Mouse (Mus musculus) CH12.LX (cell line): Measurements from ENCODE around the gene Tnxb. TPM values are rescaled to one million over a fixed set of nuclear protein-coding genes. Genes with fewer than 3 reads are reported as not detected.

Experiments
- DNase-seq: peaks from one replicate; pipeline ENCODE4 v3.0.0-alpha.2; 2013; ENCODE audit errors: extremely low read depth
- H3K27ac ChIP-seq: 2 replicates; pipeline ENCODE4 v1.5.1; 2012; ENCODE audit warnings: low read depth, mild to moderate bottlenecking, control low read depth, moderate library complexity; ENCODE audit not compliant: insufficient read depth
- H3K27me3 ChIP-seq: replicated peaks from 2 replicates; pipeline ENCODE3; 2012; ENCODE audit warnings: inconsistent platforms
- H3K36me3 ChIP-seq, 2 experiments: replicated peaks in 1 of 2; 2 replicates each; pipeline versions ENCODE3 to v1.6.1; 2012; ENCODE audit warnings: inconsistent platforms in 1 of 2, low read length in 1 of 2, mild to moderate bottlenecking in 1 of 2, mixed read lengths in 1 of 2, moderate library complexity in 1 of 2; ENCODE audit not compliant: control insufficient read depth in 1 of 2, insufficient read depth in 1 of 2
- H3K4me1 ChIP-seq, 2 experiments: 2 replicates each; pipeline ENCODE4 v1.6.1; 2012; ENCODE audit warnings: inconsistent platforms in 1 of 2, moderate library complexity in 1 of 2; ENCODE audit not compliant: insufficient read depth in 2 of 2, control insufficient read depth in 1 of 2
- H3K4me2 ChIP-seq: 2 replicates; pipeline ENCODE4 v1.6.1; 2012; ENCODE audit warnings: low read depth, mild to moderate bottlenecking, control low read depth; ENCODE audit not compliant: poor library complexity, insufficient read depth, severe bottlenecking
- H3K4me3 ChIP-seq, 3 experiments: fragments of 150-350 bp in 1 of 3; sonication (generic) in 1 of 3; replicated peaks in 1 of 3; 2 replicates each; pipeline versions ENCODE3 to v1.5.1; 2011 to 2012; ENCODE audit warnings: low read depth in 2 of 3, low read length in 2 of 3, mild to moderate bottlenecking in 2 of 3, moderate library complexity in 2 of 3, control low read depth in 1 of 3, improper control_type of control experiment in 1 of 3, inconsistent platforms in 1 of 3, mixed read lengths in 1 of 3; ENCODE audit not compliant: poor library complexity in 1 of 3
- H3K79me2 ChIP-seq: replicated peaks from 2 replicates; pipeline ENCODE4 v1.6.1; 2012; ENCODE audit warnings: mild to moderate bottlenecking, moderate library complexity; ENCODE audit not compliant: control insufficient read depth, poor library complexity, insufficient read depth, severe bottlenecking; ENCODE audit errors: extremely low read depth
- H3K9ac ChIP-seq: 2 replicates; pipeline ENCODE4 v1.6.1; 2012; ENCODE audit warnings: low read depth, mild to moderate bottlenecking, control low read depth, moderate library complexity; ENCODE audit not compliant: insufficient read depth
- H3K9me3 ChIP-seq: replicated peaks from 2 replicates; pipeline ENCODE3; 2012; ENCODE audit warnings: low read length, inconsistent platforms, mixed read lengths
- BHLHE40 ChIP-seq: IDR thresholded peaks from 2 replicates; pipeline ENCODE4 v1.6.1; 2011; ENCODE audit warnings: mild to moderate bottlenecking, low read depth, low read length, improper control_type of control experiment
- CHD1 ChIP-seq: IDR thresholded peaks from 2 replicates; pipeline ENCODE4 v1.6.1; 2012; ENCODE audit warnings: low read depth, low read length, improper control_type of control experiment, inconsistent platforms
- CHD2 ChIP-seq: IDR thresholded peaks from 2 replicates; pipeline ENCODE4 v1.6.1; 2011; ENCODE audit warnings: low read length, improper control_type of control experiment
- ELF1 ChIP-seq: IDR thresholded peaks from 2 replicates; pipeline ENCODE4 v1.6.1; 2014; ENCODE audit warnings: low read depth, mild to moderate bottlenecking, inconsistent platforms, low read length, improper control_type of control experiment
- EP300 ChIP-seq: IDR thresholded peaks from 2 replicates; pipeline ENCODE4 v1.6.1; 2011; ENCODE audit warnings: low read length, improper control_type of control experiment
- ETS1 ChIP-seq: conservative IDR thresholded peaks from 2 replicates; pipeline ENCODE4 v1.6.1; 2012; ENCODE audit warnings: low read depth, mild to moderate bottlenecking, inconsistent platforms, low read length, improper control_type of control experiment, moderate library complexity
- GABPA ChIP-seq: IDR thresholded peaks from 2 replicates; pipeline ENCODE4 v1.6.1; 2012; ENCODE audit warnings: low read depth, low read length, improper control_type of control experiment, inconsistent platforms; ENCODE audit not compliant: insufficient replicate concordance
- IRF4 ChIP-seq: IDR thresholded peaks from 2 replicates; pipeline ENCODE4 v1.6.1; 2014; ENCODE audit warnings: low read depth, mild to moderate bottlenecking, inconsistent platforms, low read length, improper control_type of control experiment
- JUN ChIP-seq: IDR thresholded peaks from 2 replicates; pipeline ENCODE4 v1.6.1; 2011; ENCODE audit warnings: low read depth, mild to moderate bottlenecking, low read length, improper control_type of control experiment, moderate library complexity; ENCODE audit not compliant: insufficient read depth
- MAX ChIP-seq: IDR thresholded peaks from 2 replicates; pipeline ENCODE4 v1.6.1; 2011; ENCODE audit warnings: low read length, improper control_type of control experiment
- MEF2A ChIP-seq: IDR thresholded peaks from 2 replicates; pipeline ENCODE4 v1.6.1; 2014; ENCODE audit warnings: low read depth, mild to moderate bottlenecking, inconsistent platforms, low read length, improper control_type of control experiment, borderline replicate concordance
- MXI1 ChIP-seq: IDR thresholded peaks from 2 replicates; pipeline ENCODE4 v1.6.1; 2011; ENCODE audit warnings: mild to moderate bottlenecking, low read depth, low read length, improper control_type of control experiment
- MYC ChIP-seq: IDR thresholded peaks from 2 replicates; pipeline ENCODE4 v1.6.1; 2011; ENCODE audit warnings: low read depth, mild to moderate bottlenecking, improper control_type of control experiment, low read length
- NRF1 ChIP-seq: IDR thresholded peaks from 2 replicates; pipeline ENCODE4 v1.6.1; 2014; ENCODE audit warnings: low read depth, mild to moderate bottlenecking, inconsistent platforms, low read length, improper control_type of control experiment, moderate library complexity
- PAX5 ChIP-seq: IDR thresholded peaks from 2 replicates; pipeline ENCODE4 v1.6.1; 2012; ENCODE audit warnings: low read length, inconsistent platforms, mixed read lengths
- POLR2A ChIP-seq: IDR thresholded peaks from 2 replicates; pipeline ENCODE4 v1.6.1; 2011; ENCODE audit warnings: low read depth, mild to moderate bottlenecking, improper control_type of control experiment, low read length
- POLR2AphosphoS2 ChIP-seq: IDR thresholded peaks from 2 replicates; pipeline ENCODE4 v1.6.1; 2011; ENCODE audit warnings: low read depth, low read length, improper control_type of control experiment
- RAD21 ChIP-seq: IDR thresholded peaks from 2 replicates; pipeline ENCODE4 v1.6.1; 2011; ENCODE audit warnings: low read depth, mild to moderate bottlenecking, low read length, improper control_type of control experiment, moderate library complexity
- RCOR1 ChIP-seq: conservative IDR thresholded peaks from 2 replicates; pipeline ENCODE4 v1.6.1; 2012; ENCODE audit warnings: low read depth, mild to moderate bottlenecking, inconsistent platforms, low read length, improper control_type of control experiment
- SIN3A ChIP-seq: IDR thresholded peaks from 2 replicates; pipeline ENCODE4 v1.6.1; 2012; ENCODE audit warnings: low read length, improper control_type of control experiment, inconsistent platforms
- SMC3 ChIP-seq: IDR thresholded peaks from 2 replicates; pipeline ENCODE4 v1.6.1; 2011; ENCODE audit warnings: low read depth, low read length, improper control_type of control experiment
- TBP ChIP-seq: conservative IDR thresholded peaks from 2 replicates; pipeline ENCODE4 v1.6.1; 2011; ENCODE audit warnings: low read depth, low read length, improper control_type of control experiment
- TCF12 ChIP-seq: IDR thresholded peaks from 2 replicates; pipeline ENCODE4 v1.6.1; 2014; ENCODE audit warnings: low read depth, mild to moderate bottlenecking, inconsistent platforms, low read length, improper control_type of control experiment
- UBTF ChIP-seq: IDR thresholded peaks from 2 replicates; pipeline ENCODE4 v1.6.1; 2012; ENCODE audit warnings: low read depth, mild to moderate bottlenecking, inconsistent platforms, low read length, improper control_type of control experiment, moderate library complexity
- ZKSCAN1 ChIP-seq: IDR thresholded peaks from 2 replicates; pipeline ENCODE4 v1.6.1; 2012; ENCODE audit warnings: low read depth, inconsistent platforms, low read length, improper control_type of control experiment, borderline replicate concordance
- ZNF384 ChIP-seq: IDR thresholded peaks from 2 replicates; pipeline ENCODE4 v1.6.1; 2012; ENCODE audit warnings: low read depth, low read length, improper control_type of control experiment, inconsistent platforms
- dilution Hi-C: fragments of 300-500 bp; cut with MboI; formaldehyde crosslinking; loops from 2 replicates; pipeline ENCODE4 v1.14.3; 2020; ENCODE audit warnings: low sequenced_read_pairs; ENCODE audit not compliant: extremely low pct_unique_long_range_greater_than_20kb, extremely low pct_ligation_motif_present
- in situ Hi-C: fragments of 300-500 bp; cut with MboI; formaldehyde crosslinking; loops from 3 replicates; pipeline ENCODE4 v1.14.3; 2019; ENCODE audit warnings: low sequenced_read_pairs, low pct_ligation_motif_present, low pct_unique_long_range_greater_than_20kb, mixed read lengths
- polyA plus RNA-seq: library from polyadenylated mRNA; unstranded; fragments of >175 nt; gene quantifications from 2 replicates; pipeline ENCODE4 v1.2.1, GENCODE M21; 2012; ENCODE audit warnings: low read depth; ENCODE audit not compliant: insufficient read length
- total RNA-seq, 2 experiments: library from RNA; depleted of rRNA; stranded (reverse); fragments of 300-350 nt in 1 of 2; fragments of >200 nt in 1 of 2; gene quantifications; 2 replicates each; pipeline ENCODE4 v1.2.3; 2012 to 2014

Gene Tnxb
- total and polyA plus RNA-seq, 3 experiments: not detected

GRCm38 (mm10) chr17:34649106-34649864, 21.1 kb upstream of the Tnxb start:
- TF ChIP-seq SIN3A: peak; percentile 60
- TF ChIP-seq ZNF384: no peak
- peak; percentile 66; the same call in 1 of the 2 replicates for TF ChIP-seq MXI1
- no peak for TF ChIP-seq POLR2A
- TF ChIP-seq BHLHE40: peak; percentile 93
- TF ChIP-seq ETS1: peak; percentile 38
- no peak for TF ChIP-seq JUN
- peak; percentile 63; the same call in 1 of the 2 replicates for TF ChIP-seq MYC
- peak; percentile 97 for TF ChIP-seq IRF4
- 0 out of 2 replicates have a peak, but pooled peaks have one; percentile 25 for TF ChIP-seq TCF12
- TF ChIP-seq PAX5: no peak
- peak; percentile 63; the same call in 1 of the 2 replicates for TF ChIP-seq RCOR1
- no peak for TF ChIP-seq SMC3
- TF ChIP-seq ELF1: no peak
- no peak for TF ChIP-seq TBP
- TF ChIP-seq EP300: peak; percentile 90
- TF ChIP-seq MAX: peak; percentile 44; the same call in 1 of the 2 replicates
- H3K27me3 ChIP-seq: no peaks in the 10 kb centered on the region
- peak overlapping the region in 1 of 3 experiments; percentile 11 for H3K4me3 ChIP-seq
- peaks cover 47 to 69% of the 10 kb centered on the region in 2 experiments for H3K36me3 ChIP-seq
- DNase-seq: peak; percentile 55
- peaks cover 16 to 44% of the 10 kb centered on the region in 2 experiments for H3K4me1 ChIP-seq
- H3K9ac ChIP-seq: no peak overlapping the region
- no peaks in the 10 kb centered on the region; the same call in 1 of the 2 replicates for H3K79me2 ChIP-seq
- no peaks in the 10 kb centered on the region for H3K9me3 ChIP-seq
- no peak overlapping the region for H3K4me2 ChIP-seq
- no peak overlapping the region; the same call in 1 of the 2 replicates for H3K27ac ChIP-seq
- in situ Hi-C loops: no loop called here
- dilution Hi-C loops: no loop called here

GRCm38 (mm10) chr17:34650781-34651180, 19.6 kb upstream of the Tnxb start:
- dilution Hi-C loops (no loop called here), in situ Hi-C loops (no loop called here)
- no peaks in the 10 kb centered on the region for H3K9me3 ChIP-seq
- H3K4me1 ChIP-seq: peaks cover 16 to 34% of the 10 kb centered on the region in 2 experiments
- no peak overlapping the region for H3K4me2 ChIP-seq
- no peak overlapping the region for H3K4me3 ChIP-seq
- H3K9ac ChIP-seq: no peak overlapping the region
- H3K27ac ChIP-seq: no peak overlapping the region
- TF ChIP-seq UBTF: no peak
- no peak for TF ChIP-seq CHD2
- no peak for TF ChIP-seq ZNF384
- TF ChIP-seq PAX5: no peak
- TF ChIP-seq POLR2AphosphoS2: no peak
- TF ChIP-seq RAD21: no peak
- TF ChIP-seq TBP: no peak
- no peak for TF ChIP-seq MXI1
- TF ChIP-seq MAX: no peak
- TF ChIP-seq ZKSCAN1: no peak
- no peak for TF ChIP-seq SIN3A
- TF ChIP-seq TCF12: no peak
- TF ChIP-seq CHD1: no peak
- TF ChIP-seq SMC3: no peak
- no peak for TF ChIP-seq GABPA
- TF ChIP-seq POLR2A: no peak
- TF ChIP-seq MEF2A: no peak
- TF ChIP-seq JUN: no peak
- TF ChIP-seq NRF1: no peak
- TF ChIP-seq, all 38 proteins: peak for 0
- Histone ChIP-seq H3K79me2 (no peaks in the 10 kb centered on the region), H3K27me3 (no peaks in the 10 kb centered on the region), H3K36me3 (peaks cover 52 to 81% of the 10 kb centered on the region in 2 experiments)
- DNase-seq: no peak
